Mouse (Mus musculus): ENCODE measurements around the gene Gm28557. TPM values are rescaled to one million over a fixed set of nuclear protein-coding genes. Genes with fewer than 3 reads are reported as not detected.

The Gm28557 gene
- polyA plus RNA-seq, 1 experiment from 2014 or later, result 3.4 TPM

GRCm38 (mm10) chr13:67107681-67108080 lies 723 bp downstream of the Gm28557 start:
- Histone ChIP-seq H3K4me3 (ENCODE audit: low read length) (peak overlapping the region; percentile 66), H3K27me3 (ENCODE audit: control insufficient read depth, insufficient read depth, low read depth, low read length) (no peaks in the 10 kb centered on the region), H3K4me2 (ENCODE audit: low read depth, low read length) (peak overlapping the region; percentile 63), H3K36me3 (ENCODE audit: control insufficient read depth, insufficient read depth, low read length) (peaks cover 10% of the 10 kb centered on the region), H3K27ac (ENCODE audit: low read length) (peak overlapping the region; percentile 91), H3K9ac (ENCODE audit: low read length) (peak overlapping the region; percentile 78), H3K9me3 (ENCODE audit: control insufficient read depth, low read length) (peaks cover 2% of the 10 kb centered on the region; the same call in 1 of the 2 replicates), H3K4me1 (replicated peaks; ENCODE audit: control insufficient read depth, insufficient read depth, low read length) (peaks cover 5% of the 10 kb centered on the region)
- 40% methylated on average over 9 of the region's 9 CpGs for WGBS
- no peak for ATAC-seq (ENCODE audit: low read depth)

GRCm38 (mm10) chr13:67097876-67098275 lies 10.5 kb downstream of the Gm28557 start, which contains the start of gene Zfp708:
TSS of gene Zfp708 (minus strand) at chr13:67097976.
- WGBS, result 85% methylated on average over 10 of the region's 10 CpGs
- Histone ChIP-seq H3K4me1 (replicated peaks; ENCODE audit: control insufficient read depth, insufficient read depth, low read length) (no peaks in the 10 kb centered on the region), H3K27me3 (ENCODE audit: control insufficient read depth, insufficient read depth, low read depth, low read length) (no peaks in the 10 kb centered on the region), H3K4me3 (ENCODE audit: low read length) (no peak within 1 kb of the TSS), H3K9me3 (ENCODE audit: control insufficient read depth, low read length) (no peaks in the 10 kb centered on the region), H3K27ac (ENCODE audit: low read length) (no peak within 1 kb of the TSS), H3K9ac (ENCODE audit: low read length) (no peak within 1 kb of the TSS), H3K4me2 (ENCODE audit: low read depth, low read length) (no peak within 1 kb of the TSS), H3K36me3 (ENCODE audit: control insufficient read depth, insufficient read depth, low read length) (peaks cover 6% of the 10 kb centered on the region; the same call in 1 of the 2 replicates)
- ATAC-seq (ENCODE audit: low read depth), result no peak

GRCm38 (mm10) chr13:67090154-67090553 lies 18.2 kb downstream of the Gm28557 start:
- Histone ChIP-seq H3K27ac (ENCODE audit: low read length) (no peak overlapping the region), H3K4me2 (ENCODE audit: low read depth, low read length) (no peak overlapping the region), H3K9me3 (ENCODE audit: control insufficient read depth, low read length) (no peaks in the 10 kb centered on the region), H3K4me3 (ENCODE audit: low read length) (no peak overlapping the region), H3K4me1 (replicated peaks; ENCODE audit: control insufficient read depth, insufficient read depth, low read length) (no peaks in the 10 kb centered on the region), H3K36me3 (ENCODE audit: control insufficient read depth, insufficient read depth, low read length) (0 out of 2 replicates have a peak, but pooled peaks cover 2% of the 10 kb centered on the region), H3K9ac (ENCODE audit: low read length) (no peak overlapping the region), H3K27me3 (ENCODE audit: control insufficient read depth, insufficient read depth, low read depth, low read length) (no peaks in the 10 kb centered on the region)
- WGBS, result 71% methylated on average over 1 of the region's 1 CpGs
- no peak for ATAC-seq (ENCODE audit: low read depth)

- 67% methylated on average over 1 of the region's 1 CpGs for WGBS
Observed at GRCm38 (mm10) chr13:67081946-67082345, 26.5 kb downstream of the Gm28557 start.

GRCm38 (mm10) chr13:67081142-67081713 lies 27.2 kb downstream of the Gm28557 start:
- peak; percentile 99 for ATAC-seq (ENCODE audit: low read depth)
- H3K4me3 ChIP-seq (ENCODE audit: low read length), result peak overlapping the region; percentile 72
- H3K9ac ChIP-seq (ENCODE audit: low read length), result peak overlapping the region; percentile 76
- H3K27ac ChIP-seq (ENCODE audit: low read length), result peak overlapping the region; percentile 95
- H3K9me3 ChIP-seq (ENCODE audit: control insufficient read depth, low read length), result no peaks in the 10 kb centered on the region
- peak overlapping the region; percentile 78 for H3K4me2 ChIP-seq (ENCODE audit: low read depth, low read length)
- H3K36me3 ChIP-seq (ENCODE audit: control insufficient read depth, insufficient read depth, low read length), result peaks cover 6% of the 10 kb centered on the region; the same call in 1 of the 2 replicates
- H3K27me3 ChIP-seq (ENCODE audit: control insufficient read depth, insufficient read depth, low read depth, low read length), result no peaks in the 10 kb centered on the region
- H3K4me1 ChIP-seq (replicated peaks; ENCODE audit: control insufficient read depth, insufficient read depth, low read length), result peaks cover 3% of the 10 kb centered on the region; the same call in 1 of the 2 replicates
- WGBS, result under 1% methylated on average over 24 of the region's 24 CpGs

More at GRCm38 (mm10) chr13:67081946-67082345, 26.5 kb downstream of the Gm28557 start:
- no peak for ATAC-seq (ENCODE audit: low read depth)
- H3K27me3 ChIP-seq (ENCODE audit: control insufficient read depth, insufficient read depth, low read depth, low read length), result no peaks in the 10 kb centered on the region
- H3K27ac ChIP-seq (ENCODE audit: low read length), result peak overlapping the region; percentile 95; the same call in 1 of the 2 replicates
- H3K4me1 ChIP-seq (replicated peaks; ENCODE audit: control insufficient read depth, insufficient read depth, low read length), result peaks cover 3% of the 10 kb centered on the region; the same call in 1 of the 2 replicates
- peaks cover 4% of the 10 kb centered on the region; the same call in 1 of the 2 replicates for H3K36me3 ChIP-seq (ENCODE audit: control insufficient read depth, insufficient read depth, low read length)
- no peaks in the 10 kb centered on the region for H3K9me3 ChIP-seq (ENCODE audit: control insufficient read depth, low read length)
- peak overlapping the region; percentile 76 for H3K9ac ChIP-seq (ENCODE audit: low read length)
- H3K4me2 ChIP-seq (ENCODE audit: low read depth, low read length), result peak overlapping the region; percentile 78
- peak overlapping the region; percentile 72; the same call in 1 of the 2 replicates for H3K4me3 ChIP-seq (ENCODE audit: low read length)

- ATAC-seq (ENCODE audit: low read depth), result no peak
Observed at GRCm38 (mm10) chr13:67077244-67077643, 31.2 kb downstream of the Gm28557 start.

GRCm38 (mm10) chr13:67072786-67073185 lies 35.6 kb downstream of the Gm28557 start:
- no peak for ATAC-seq (ENCODE audit: low read depth)
- Histone ChIP-seq H3K36me3 (ENCODE audit: control insufficient read depth, insufficient read depth, low read length) (peaks cover 49% of the 10 kb centered on the region), H3K9ac (ENCODE audit: low read length) (no peak overlapping the region), H3K9me3 (ENCODE audit: control insufficient read depth, low read length) (peaks cover 17% of the 10 kb centered on the region), H3K27ac (ENCODE audit: low read length) (no peak overlapping the region), H3K4me2 (ENCODE audit: low read depth, low read length) (no peak overlapping the region), H3K4me3 (ENCODE audit: low read length) (no peak overlapping the region), H3K4me1 (replicated peaks; ENCODE audit: control insufficient read depth, insufficient read depth, low read length) (no peaks in the 10 kb centered on the region), H3K27me3 (ENCODE audit: control insufficient read depth, insufficient read depth, low read depth, low read length) (no peaks in the 10 kb centered on the region)
- 94% methylated on average over 2 of the region's 2 CpGs for WGBS

More at GRCm38 (mm10) chr13:67077244-67077643, 31.2 kb downstream of the Gm28557 start:
- Histone ChIP-seq H3K27ac (ENCODE audit: low read length) (no peak overlapping the region), H3K9me3 (ENCODE audit: control insufficient read depth, low read length) (0 out of 2 replicates have a peak, but pooled peaks cover 5% of the 10 kb centered on the region), H3K4me2 (ENCODE audit: low read depth, low read length) (no peak overlapping the region), H3K4me1 (replicated peaks; ENCODE audit: control insufficient read depth, insufficient read depth, low read length) (peaks cover 3% of the 10 kb centered on the region; the same call in 1 of the 2 replicates), H3K36me3 (ENCODE audit: control insufficient read depth, insufficient read depth, low read length) (peaks cover 26% of the 10 kb centered on the region), H3K9ac (ENCODE audit: low read length) (no peak overlapping the region), H3K4me3 (ENCODE audit: low read length) (no peak overlapping the region), H3K27me3 (ENCODE audit: control insufficient read depth, insufficient read depth, low read depth, low read length) (no peaks in the 10 kb centered on the region)
- 95% methylated on average over 2 of the region's 2 CpGs for WGBS

- Histone ChIP-seq H3K36me3 (ENCODE audit: control insufficient read depth, insufficient read depth, low read length) (peaks cover 14% of the 10 kb centered on the region), H3K27me3 (ENCODE audit: control insufficient read depth, insufficient read depth, low read depth, low read length) (no peaks in the 10 kb centered on the region), H3K4me2 (ENCODE audit: low read depth, low read length) (no peak overlapping the region), H3K27ac (ENCODE audit: low read length) (no peak overlapping the region), H3K9ac (ENCODE audit: low read length) (no peak overlapping the region), H3K9me3 (ENCODE audit: control insufficient read depth, low read length) (peaks cover 6% of the 10 kb centered on the region), H3K4me1 (replicated peaks; ENCODE audit: control insufficient read depth, insufficient read depth, low read length) (no peaks in the 10 kb centered on the region), H3K4me3 (ENCODE audit: low read length) (no peak overlapping the region)
- WGBS, result 88% methylated on average over 8 of the region's 8 CpGs
- ATAC-seq (ENCODE audit: low read depth), result no peak
Observed at GRCm38 (mm10) chr13:67065386-67065785, 43.0 kb downstream of the Gm28557 start.

GRCm38 (mm10) chr13:67062427-67062826 lies 46.0 kb downstream of the Gm28557 start:
- Histone ChIP-seq H3K4me3 (ENCODE audit: low read length) (no peak overlapping the region), H3K27me3 (ENCODE audit: control insufficient read depth, insufficient read depth, low read depth, low read length) (no peaks in the 10 kb centered on the region), H3K4me2 (ENCODE audit: low read depth, low read length) (no peak overlapping the region), H3K4me1 (replicated peaks; ENCODE audit: control insufficient read depth, insufficient read depth, low read length) (peaks cover 3% of the 10 kb centered on the region; the same call in 1 of the 2 replicates), H3K27ac (ENCODE audit: low read length) (no peak overlapping the region), H3K9ac (ENCODE audit: low read length) (no peak overlapping the region), H3K36me3 (ENCODE audit: control insufficient read depth, insufficient read depth, low read length) (no peaks in the 10 kb centered on the region), H3K9me3 (ENCODE audit: control insufficient read depth, low read length) (no peaks in the 10 kb centered on the region)
- WGBS, result 42% methylated on average over 7 of the region's 7 CpGs
- ATAC-seq (ENCODE audit: low read depth), result no peak

Measured in lung, embryonic 16.5 days (tissue).